Mouse (Mus musculus) kidney, postnatal 0 days (tissue): ENCODE data around the gene Gm20388. TPM values are rescaled to one million over a fixed set of nuclear protein-coding genes. Genes with fewer than 3 reads are reported as not detected.

Source experiments
- ATAC-seq: fragments of 200-750 bp; cut with Nextera tagmentation; replicated peaks from 2 replicates; pipeline ENCODE4 v1.8.0; 2017; ENCODE audit warnings: low read depth, moderate number of reproducible peaks, moderate TSS enrichment, moderate library complexity; ENCODE audit not compliant: low FRiP score
- DNase-seq: peaks from one replicate; pipeline ENCODE4 v3.0.0-alpha.2; 2016; ENCODE audit warnings: low spot score
- H3K27ac ChIP-seq: fragments of 300-500 bp; sonication (generic); 2 replicates; pipeline ENCODE4 v1.5.1; 2014; ENCODE audit warnings: mild to moderate bottlenecking
- H3K27me3 ChIP-seq: fragments of 300-500 bp; sonication (generic); 2 replicates; pipeline ENCODE4 v1.6.1; 2014; ENCODE audit warnings: low read length, mixed read lengths; ENCODE audit not compliant: insufficient read depth
- H3K36me3 ChIP-seq: fragments of 300-500 bp; sonication (generic); 2 replicates; pipeline ENCODE4 v1.6.1; 2014; ENCODE audit warnings: low read length, mixed read lengths; ENCODE audit not compliant: insufficient read depth
- H3K4me1 ChIP-seq: fragments of 300-500 bp; sonication (generic); replicated peaks from 2 replicates; pipeline ENCODE4 v1.6.1; 2014; ENCODE audit warnings: antibody characterized with exemption, low read length, mixed read lengths; ENCODE audit not compliant: insufficient read depth
- H3K4me2 ChIP-seq: fragments of 300-500 bp; sonication (generic); 2 replicates; pipeline ENCODE4 v1.6.1; 2014; ENCODE audit warnings: mild to moderate bottlenecking, low read length, moderate library complexity, mixed read lengths
- H3K4me3 ChIP-seq: fragments of 300-500 bp; sonication (generic); replicated peaks from 2 replicates; pipeline ENCODE4 v1.5.1; 2014; ENCODE audit warnings: low read depth, low read length
- H3K9ac ChIP-seq: fragments of 300-500 bp; sonication (generic); 2 replicates; pipeline ENCODE4 v1.6.1; 2014; ENCODE audit warnings: low read depth, low read length
- H3K9me3 ChIP-seq: fragments of 300-500 bp; sonication (generic); replicated peaks from 2 replicates; pipeline ENCODE4 v1.6.1; 2016; ENCODE audit warnings: low read length, inconsistent platforms, mixed read lengths
- CTCF ChIP-seq: IDR thresholded peaks from 2 replicates; pipeline ENCODE4 v1.5.1; 2016; ENCODE audit warnings: antibody characterized with exemption, low read depth, mild to moderate bottlenecking, moderate library complexity
- WGBS: fragments of 180-500 bp; shearing (Covaris S2); extraction: QIAGEN DNeasy Blood & Tissue Kit; methylation state at CpG from one replicate; pipeline ENCODE4 v1.1.7; 2014; 5-methylcytosine and 5-hydroxymethylcytosine counted together
- polyA plus RNA-seq: library from polyadenylated mRNA; unstranded; fragments of >200 nt; fragmentation: Nextera tagmentation; extraction: Ambion mirVana; gene quantifications from 2 replicates; pipeline ENCODE4 v1.2.1, GENCODE M21; 2015

The Gm20388 gene
- polyA plus RNA-seq, 1 experiment from 2014 or later = not detected

- H3K9ac ChIP-seq = peak overlapping the region; percentile 68
- H3K4me3 ChIP-seq = peak overlapping the region; percentile 60
- H3K4me1 ChIP-seq = peaks cover 48% of the 10 kb centered on the region
- no peaks in the 10 kb centered on the region for H3K27me3 ChIP-seq
- under 1% methylated on average over 56 of the region's 56 CpGs for WGBS
- TF ChIP-seq CTCF = no peak
- peak overlapping the region; percentile 74 for H3K4me2 ChIP-seq
- ATAC-seq = no peak
- peak overlapping the region; percentile 51; the same call in 1 of the 2 replicates for H3K27ac ChIP-seq
- H3K36me3 ChIP-seq = no peaks in the 10 kb centered on the region
- H3K9me3 ChIP-seq = no peaks in the 10 kb centered on the region
- peak; percentile 56 for DNase-seq
Observed at GRCm38 (mm10) chr8:121651874-121652361, 1741.3 kb downstream of the Gm20388 start.

- ATAC-seq (peak; percentile 98), DNase-seq (peak; percentile 99)
- Histone ChIP-seq H3K27ac (peak within 1 kb of the TSS; percentile 94), H3K36me3 (no peaks in the 10 kb centered on the region), H3K4me1 (peaks cover 40% of the 10 kb centered on the region), H3K27me3 (no peaks in the 10 kb centered on the region), H3K9me3 (no peaks in the 10 kb centered on the region), H3K4me3 (peak within 1 kb of the TSS; percentile 68), H3K4me2 (peak within 1 kb of the TSS; percentile 85), H3K9ac (peak within 1 kb of the TSS; percentile 95)
- under 1% methylated on average over 67 of the region's 67 CpGs for WGBS
- no peak for TF ChIP-seq CTCF
Observed at GRCm38 (mm10) chr8:121652774-121653323, 1742.2 kb downstream of the Gm20388 start, which contains the start of gene Zcchc14. TSS of gene Zcchc14 (minus strand) at chr8:121652901.

- 2% methylated on average over 31 of the region's 31 CpGs for WGBS
Observed at GRCm38 (mm10) chr8:121653340-121654019, 1742.8 kb downstream of the Gm20388 start.

GRCm38 (mm10) chr8:121654131-121654530, 1743.5 kb downstream of the Gm20388 start:
- no peak for TF ChIP-seq CTCF

More at GRCm38 (mm10) chr8:121653340-121654019, 1742.8 kb downstream of the Gm20388 start:
- H3K27ac ChIP-seq = peak overlapping the region; percentile 84
- no peak for TF ChIP-seq CTCF
- no peaks in the 10 kb centered on the region for H3K9me3 ChIP-seq
- peak overlapping the region; percentile 75 for H3K9ac ChIP-seq
- H3K4me3 ChIP-seq = peak overlapping the region; percentile 54
- H3K36me3 ChIP-seq = no peaks in the 10 kb centered on the region
- peak; percentile 0; the same call in 1 of the 2 replicates for ATAC-seq
- no peaks in the 10 kb centered on the region for H3K27me3 ChIP-seq
- H3K4me1 ChIP-seq = peaks cover 34% of the 10 kb centered on the region
- peak; percentile 73 for DNase-seq
- H3K4me2 ChIP-seq = peak overlapping the region; percentile 85

GRCm38 (mm10) chr8:121654966-121655494, 1744.4 kb downstream of the Gm20388 start:
- Histone ChIP-seq H3K9ac (no peak overlapping the region), H3K9me3 (no peaks in the 10 kb centered on the region), H3K4me1 (peaks cover 19% of the 10 kb centered on the region), H3K36me3 (no peaks in the 10 kb centered on the region), H3K4me3 (no peak overlapping the region), H3K4me2 (no peak overlapping the region), H3K27me3 (no peaks in the 10 kb centered on the region), H3K27ac (no peak overlapping the region)
- DNase-seq = no peak
- no peak for TF ChIP-seq CTCF
- 85% methylated on average over 14 of the region's 14 CpGs for WGBS
- no peak for ATAC-seq

More at GRCm38 (mm10) chr8:121654131-121654530, 1743.5 kb downstream of the Gm20388 start:
- H3K27ac ChIP-seq = no peak overlapping the region; the same call in 1 of the 2 replicates
- peaks cover 27% of the 10 kb centered on the region for H3K4me1 ChIP-seq
- no peak for ATAC-seq
- peak overlapping the region; percentile 85 for H3K4me2 ChIP-seq
- no peaks in the 10 kb centered on the region for H3K9me3 ChIP-seq
- no peaks in the 10 kb centered on the region for H3K27me3 ChIP-seq
- 85% methylated on average over 4 of the region's 4 CpGs for WGBS
- H3K4me3 ChIP-seq = peak overlapping the region; percentile 54
- no peaks in the 10 kb centered on the region for H3K36me3 ChIP-seq
- peak overlapping the region; percentile 75; the same call in 1 of the 2 replicates for H3K9ac ChIP-seq
- no peak for DNase-seq

DNA sequence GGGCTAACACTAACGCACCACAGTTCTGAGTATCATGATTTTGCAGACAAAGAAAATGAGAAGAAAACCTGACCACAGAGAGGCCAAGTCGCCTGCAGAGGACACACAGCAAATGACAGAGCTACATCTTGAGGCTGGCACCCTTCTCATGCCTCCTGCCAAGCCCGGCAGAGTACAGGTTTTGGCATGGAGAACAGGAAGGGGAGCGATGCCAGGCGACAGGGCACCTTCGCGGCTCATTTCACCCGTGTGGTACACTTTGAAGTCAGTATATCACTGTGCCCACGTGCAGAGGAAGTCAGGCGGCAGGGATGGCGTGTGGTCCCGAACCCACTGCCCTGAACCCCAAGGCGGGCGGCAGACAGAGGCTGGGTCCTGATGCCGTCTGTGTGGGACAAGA, 1750.0 kb downstream of the Gm20388 start:
- no peaks in the 10 kb centered on the region for H3K36me3 ChIP-seq
- no peak overlapping the region for H3K4me3 ChIP-seq
- TF ChIP-seq CTCF = no peak
- H3K4me1 ChIP-seq = peaks cover 10% of the 10 kb centered on the region
- H3K9me3 ChIP-seq = no peaks in the 10 kb centered on the region
- WGBS = 53% methylated on average over 15 of the region's 15 CpGs
- no peak for DNase-seq
- no peaks in the 10 kb centered on the region for H3K27me3 ChIP-seq
- ATAC-seq = no peak
- no peak overlapping the region for H3K9ac ChIP-seq
- H3K4me2 ChIP-seq = no peak overlapping the region
- H3K27ac ChIP-seq = no peak overlapping the region
